In genomic region chr5:8659911-8660737, GRCm38 (mm10) we compare ENCODE assay signal across 8 mouse cellular contexts. TPM values are rescaled to one million over a fixed set of nuclear protein-coding genes. Genes with fewer than 3 reads are reported as not detected.
A peak's percentile ranks its signal among the peaks of the same experiment; 100 is the strongest.
DNase-seq lines count a peak whose midpoint lies in the region; ATAC-seq and TF ChIP-seq lines count a peak whose summit lies in the region.

Gene Abcb1a (plus strand): TSS chr5:8660077.

- TF ChIP-seq EP300 in CH12.LX (IDR thresholded peaks at IDR 0.05; ENCODE audit: low read length): no peak
- no peak for TF ChIP-seq EP300 in heart, postnatal 0 days (IDR thresholded peaks at IDR 0.05; ENCODE audit: low read depth)

- no peak for TF ChIP-seq RAD21 in CH12.LX (IDR thresholded peaks at IDR 0.05; ENCODE audit: low read depth, low read length)

- TF ChIP-seq POLR2A in CH12.LX (IDR thresholded peaks at IDR 0.05; ENCODE audit: low read depth, low read length): no peak

- H3K9ac ChIP-seq in CH12.LX (ENCODE audit: insufficient read depth, low read depth): peak within 1 kb of the TSS; percentile 36; the same call in 1 of the 2 replicates
- H3K9ac ChIP-seq in heart, postnatal 0 days (replicated peaks; ENCODE audit: low read depth, low read length): peak within 1 kb of the TSS; percentile 34; the same call in 1 of the 2 replicates
- peak within 1 kb of the TSS; percentile 36; the same call in 1 of the 2 replicates for H3K9ac ChIP-seq in lung, embryonic 14.5 days
- peak within 1 kb of the TSS; percentile 36; the same call in 1 of the 2 replicates for H3K9ac ChIP-seq in neural tube, embryonic 15.5 days (replicated peaks)

- peak within 1 kb of the TSS; percentile 39 for H3K4me2 ChIP-seq in CH12.LX (ENCODE audit: insufficient read depth, low read depth, poor library complexity, severe bottlenecking)
- peak within 1 kb of the TSS; percentile 80 for H3K4me2 ChIP-seq in heart, postnatal 0 days (ENCODE audit: low read depth, low read length)
- H3K4me2 ChIP-seq in lung, embryonic 14.5 days: peak within 1 kb of the TSS; percentile 75
- H3K4me2 ChIP-seq in neural tube, embryonic 15.5 days: peak within 1 kb of the TSS; percentile 91

- peak; percentile 57 for ATAC-seq in heart, postnatal 0 days (ENCODE audit: insufficient read depth, low read depth)
- peak; percentile 81 for ATAC-seq in lung, embryonic 14.5 days (ENCODE audit: insufficient read depth)
- peak; percentile 85 for ATAC-seq in neural tube, embryonic 15.5 days (ENCODE audit: low FRiP score)

- H3K27ac ChIP-seq in CH12.LX (ENCODE audit: insufficient read depth, low read depth): no peak within 1 kb of the TSS
- peak within 1 kb of the TSS; percentile 54 for H3K27ac ChIP-seq in forebrain, embryonic 10.5 days
- no peak within 1 kb of the TSS for H3K27ac ChIP-seq in heart, postnatal 0 days (ENCODE audit: low read depth)
- H3K27ac ChIP-seq in lung, embryonic 14.5 days (ENCODE audit: low read depth): no peak within 1 kb of the TSS
- no peak within 1 kb of the TSS for H3K27ac ChIP-seq in neural tube, embryonic 15.5 days (replicated peaks)

- in situ Hi-C loops in CH12.LX (cut with MboI; ENCODE audit: low pct_ligation_motif_present, low pct_unique_long_range_greater_than_20kb, low sequenced_read_pairs): no loop called here

- 7% methylated on average over 37 of the region's 37 CpGs for WGBS in forebrain, embryonic 10.5 days
- 4% methylated on average over 37 of the region's 37 CpGs for WGBS in heart, postnatal 0 days
- 4% methylated on average over 37 of the region's 37 CpGs for WGBS in lung, embryonic 14.5 days
- 7% methylated on average over 37 of the region's 37 CpGs for whole genome bisulfite sequencing in neural tube, embryonic 15.5 days

- H3K36me3 ChIP-seq in CH12.LX (replicated peaks in 1 of 2; ENCODE audit: control insufficient read depth in 1 of 2, insufficient read depth in 1 of 2, low read length in 1 of 2): no peaks in the 10 kb centered on the region
- no peaks in the 10 kb centered on the region for H3K36me3 ChIP-seq in forebrain, embryonic 10.5 days (replicated peaks)
- no peaks in the 10 kb centered on the region for H3K36me3 ChIP-seq in heart, postnatal 0 days (replicated peaks; ENCODE audit: control insufficient read depth, insufficient read depth, low read length)
- no peaks in the 10 kb centered on the region for H3K36me3 ChIP-seq in lung, embryonic 14.5 days (ENCODE audit: insufficient read depth)
- H3K36me3 ChIP-seq in neural tube, embryonic 15.5 days: no peaks in the 10 kb centered on the region

- dilution Hi-C loops in CH12.LX (cut with MboI; ENCODE audit: extremely low pct_ligation_motif_present, extremely low pct_unique_long_range_greater_than_20kb, low sequenced_read_pairs): no loop called here

- DNase-seq in CH12.LX (ENCODE audit: extremely low read depth): peak; percentile 74
- peak; percentile 84 for DNase-seq in adrenal gland, adult 2 months
- DNase-seq in forebrain, embryonic 10.5 days (ENCODE audit: extremely low spot score, low spot score): peak; percentile 33
- DNase-seq in heart, postnatal 0 days (ENCODE audit: low spot score): peak; percentile 49
- peak; percentile 71 to 86 for DNase-seq in kidney, postnatal 25 days
- DNase-seq in lung, embryonic 14.5 days: peak; percentile 40
- DNase-seq in thymus, postnatal 36 days: peak; percentile 11 to 26

- TF ChIP-seq CTCF in CH12.LX (conservative IDR thresholded peaks at IDR 0.05 in 1 of 2, IDR thresholded peaks at IDR 0.05 in 1 of 2; ENCODE audit: low read depth in 2 of 2, low read length in 2 of 2): no peak
- TF ChIP-seq CTCF in heart, postnatal 0 days (IDR thresholded peaks at IDR 0.05; ENCODE audit: low read depth): no peak
- TF ChIP-seq CTCF in lung, embryonic 14.5 days (IDR thresholded peaks at IDR 0.05; ENCODE audit: low read depth): no peak

- peaks cover 0 to 25% of the 10 kb centered on the region in 2 experiments; a peak in 3 of 4 replicates for H3K4me1 ChIP-seq in CH12.LX (ENCODE audit: control insufficient read depth in 1 of 2, insufficient read depth in 2 of 2)
- peaks cover 11% of the 10 kb centered on the region for H3K4me1 ChIP-seq in forebrain, embryonic 10.5 days
- 0 out of 2 replicates have a peak, but pooled peaks cover 4% of the 10 kb centered on the region for H3K4me1 ChIP-seq in heart, postnatal 0 days (ENCODE audit: control insufficient read depth, insufficient read depth)
- H3K4me1 ChIP-seq in lung, embryonic 14.5 days (ENCODE audit: insufficient read depth): no peaks in the 10 kb centered on the region
- peaks cover 12% of the 10 kb centered on the region for H3K4me1 ChIP-seq in neural tube, embryonic 15.5 days

- H3K27me3 ChIP-seq in CH12.LX (replicated peaks): no peaks in the 10 kb centered on the region
- peaks cover 6% of the 10 kb centered on the region; the same call in 1 of the 2 replicates for H3K27me3 ChIP-seq in forebrain, embryonic 10.5 days (ENCODE audit: poor library complexity, severe bottlenecking)
- no peaks in the 10 kb centered on the region for H3K27me3 ChIP-seq in heart, postnatal 0 days (ENCODE audit: control insufficient read depth, insufficient read depth, low read length)
- H3K27me3 ChIP-seq in lung, embryonic 14.5 days (ENCODE audit: insufficient read depth, low read length): no peaks in the 10 kb centered on the region
- H3K27me3 ChIP-seq in neural tube, embryonic 15.5 days (replicated peaks): no peaks in the 10 kb centered on the region

- no peaks in the 10 kb centered on the region for H3K9me3 ChIP-seq in CH12.LX (replicated peaks; ENCODE audit: low read length)
- no peaks in the 10 kb centered on the region for H3K9me3 ChIP-seq in forebrain, embryonic 10.5 days
- no peaks in the 10 kb centered on the region for H3K9me3 ChIP-seq in heart, postnatal 0 days (replicated peaks; ENCODE audit: control insufficient read depth, low read length)
- no peaks in the 10 kb centered on the region for H3K9me3 ChIP-seq in lung, embryonic 14.5 days (ENCODE audit: low read depth, low read length)
- H3K9me3 ChIP-seq in neural tube, embryonic 15.5 days (replicated peaks): no peaks in the 10 kb centered on the region

- H3K4me3 ChIP-seq in CH12.LX (replicated peaks in 1 of 3; ENCODE audit: low read depth in 2 of 3, low read length in 2 of 3, poor library complexity in 1 of 3): peak within 1 kb of the TSS; percentile 41 to 55 (median 47)
- peak within 1 kb of the TSS; percentile 60 for H3K4me3 ChIP-seq in forebrain, embryonic 10.5 days
- H3K4me3 ChIP-seq in heart, postnatal 0 days (ENCODE audit: low read depth, low read length): peak within 1 kb of the TSS; percentile 42
- peak within 1 kb of the TSS; percentile 32 for H3K4me3 ChIP-seq in lung, embryonic 14.5 days (ENCODE audit: low read depth, low read length)
- peak within 1 kb of the TSS; percentile 44 for H3K4me3 ChIP-seq in neural tube, embryonic 15.5 days (replicated peaks)

- H3K79me2 ChIP-seq in CH12.LX (replicated peaks; ENCODE audit: control insufficient read depth, extremely low read depth, insufficient read depth, poor library complexity, severe bottlenecking): no peaks in the 10 kb centered on the region

TF ChIP-seq in CH12.LX, 34 proteins besides CTCF, POLR2A, EP300 and RAD21 (continues in another document):
- TF ChIP-seq POLR2AphosphoS2 (IDR thresholded peaks at IDR 0.05; ENCODE audit: low read depth, low read length) (no peak), TCF12 (IDR thresholded peaks at IDR 0.05; ENCODE audit: low read depth, low read length) (0 out of 2 replicates have a peak, but pooled peaks have one; percentile 15), ELF1 (IDR thresholded peaks at IDR 0.05; ENCODE audit: low read depth, low read length) (no peak), CHD2 (IDR thresholded peaks at IDR 0.05; ENCODE audit: low read length) (no peak), MYC (IDR thresholded peaks at IDR 0.05; ENCODE audit: low read depth, low read length) (no peak), CHD1 (IDR thresholded peaks at IDR 0.05; ENCODE audit: low read depth, low read length) (no peak), USF1 (IDR thresholded peaks at IDR 0.05; ENCODE audit: low read depth, low read length) (no peak), GABPA (IDR thresholded peaks at IDR 0.05; ENCODE audit: insufficient replicate concordance, low read depth, low read length) (no peak), NRF1 (IDR thresholded peaks at IDR 0.05; ENCODE audit: low read depth, low read length) (no peak), SMC3 (IDR thresholded peaks at IDR 0.05; ENCODE audit: low read depth, low read length) (no peak), BHLHE40 (IDR thresholded peaks at IDR 0.05; ENCODE audit: low read depth, low read length) (peak; percentile 57), IRF4 (IDR thresholded peaks at IDR 0.05; ENCODE audit: low read depth, low read length) (peak; percentile 29; the same call in 1 of the 2 replicates), ZMIZ1 (IDR thresholded peaks at IDR 0.05; ENCODE audit: low read depth, low read length) (no peak), ZNF384 (IDR thresholded peaks at IDR 0.05; ENCODE audit: low read depth, low read length) (no peak), USF2 (conservative IDR thresholded peaks at IDR 0.05; ENCODE audit: low read depth, low read length) (no peak), MAX (IDR thresholded peaks at IDR 0.05; ENCODE audit: low read length) (no peak), MAFK (IDR thresholded peaks at IDR 0.05; ENCODE audit: insufficient replicate concordance, low read length) (no peak), ETS1 (conservative IDR thresholded peaks at IDR 0.05; ENCODE audit: low read depth, low read length) (peak; percentile 47; the same call in 1 of the 2 replicates), JUN (IDR thresholded peaks at IDR 0.05; ENCODE audit: insufficient read depth, low read depth, low read length) (no peak), MEF2A (IDR thresholded peaks at IDR 0.05; ENCODE audit: borderline replicate concordance, low read depth, low read length) (peak; percentile 13; the same call in 1 of the 2 replicates), MAZ (IDR thresholded peaks at IDR 0.05; ENCODE audit: low read depth, low read length) (peak; percentile 62; the same call in 1 of the 2 replicates), TBP (conservative IDR thresholded peaks at IDR 0.05; ENCODE audit: low read depth, low read length) (0 out of 2 replicates have a peak, but pooled peaks have one; percentile 24)

RNA-seq across cellular contexts. Expression of gene Abcb1a, which starts in this region (rescaled TPM):
- total RNA-seq in CH12.LX (2012; rRNA removed) (0.42 and 0.93 TPM in 2 replicates), CH12.LX (2014; rRNA removed) (0.82 and 1.2 TPM in 2 replicates)
- polyA plus RNA-seq in CH12.LX (2012; ENCODE audit: insufficient read length, low read depth): 1.4 and 1.5 TPM in 2 replicates
- 10 to 100 TPM; 31.4 to 67.3 TPM for total RNA-seq in adrenal gland, adult 2 months (2021)
- 2.1 TPM in 2 replicates for polyA plus RNA-seq in adrenal gland, adult 2 months (2012; rRNA removed)
- 0.12 and 0.35 TPM in 2 replicates for polyA plus RNA-seq in forebrain, embryonic 10.5 days (2016; fragmentation: Nextera tagmentation; extraction: Ambion mirVana)
- 1.6 and 3.0 TPM in 2 replicates for total RNA-seq in heart, postnatal 0 days (2014; rRNA removed; ENCODE audit: low replicate concordance)
- 0.93 and 0.96 TPM in 2 replicates for polyA plus RNA-seq in heart, postnatal 0 days (2015; fragmentation: Nextera tagmentation; extraction: Ambion mirVana)
- 1.5 and 1.7 TPM in 2 replicates for polyA plus RNA-seq in lung, embryonic 14.5 days (2014; fragmentation: Nextera tagmentation; extraction: Ambion mirVana)
- polyA plus RNA-seq in neural tube, embryonic 15.5 days (2015; fragmentation: Nextera tagmentation; extraction: Ambion mirVana): 1.7 and 2.4 TPM in 2 replicates

Comparison
In these comparisons a context has a peak if more than half of its experiments do, and no peak if none do; other contexts are left out.
1. Peak in DNase-seq, H3K4me3 ChIP-seq and H3K27ac ChIP-seq in forebrain, embryonic 10.5 days; RNA of the gene not detected or under 1 TPM.
2. DNase-seq: peak in every context shown above with its lines; median percentile 84 in adrenal gland, adult 2 months; 78 in kidney, postnatal 25 days; 74 in CH12.LX; 49 in heart, postnatal 0 days; 40 in lung, embryonic 14.5 days; 33 in forebrain, embryonic 10.5 days; 18 in thymus, postnatal 36 days.
3. H3K4me2 ChIP-seq: peak in every context shown above with its lines; median percentile 91 in neural tube, embryonic 15.5 days; 80 in heart, postnatal 0 days; 75 in lung, embryonic 14.5 days; 39 in CH12.LX.